Mouse (Mus musculus) C2C12 (cell line): ENCODE measurements around the gene Olfr784. TPM values are rescaled to one million over a fixed set of nuclear protein-coding genes. Genes with fewer than 3 reads are reported as not detected.
"Not testable (repeated sequence)": the region's sequence is repeated elsewhere in the genome, so short reads cannot be mapped to it uniquely, and the experiment has no call there.

ENCODE experiments used
- H3K27me3 ChIP-seq: one replicate; pipeline ENCODE4 v1.6.1; 2011; ENCODE audit not compliant: control insufficient read depth, insufficient read depth, insufficient read length
- H3K36me3 ChIP-seq: one replicate; pipeline ENCODE4 v1.6.1; 2011; ENCODE audit not compliant: control insufficient read depth, insufficient read depth
- H3K4me3 ChIP-seq: one replicate; pipeline ENCODE4 v1.5.1; 2011; ENCODE audit warnings: mild to moderate bottlenecking, control low read depth; ENCODE audit not compliant: poor library complexity, insufficient read depth, severe bottlenecking
- H3K79me2 ChIP-seq: one replicate; pipeline ENCODE4 v1.6.1; 2011; ENCODE audit not compliant: control insufficient read depth, insufficient read depth
- H3K79me3 ChIP-seq: one replicate; pipeline ENCODE4 v1.6.1; 2011; ENCODE audit warnings: low read depth, control low read depth
- H3ac ChIP-seq: one replicate; pipeline ENCODE3; 2011; ENCODE audit warnings: low read depth; ENCODE audit not compliant: control insufficient read depth, insufficient read length
- CEBPB ChIP-seq: IDR thresholded peaks from one replicate; pipeline ENCODE4 v1.6.1; 2011; ENCODE audit warnings: low read depth, mild to moderate bottlenecking, control low read depth, moderate library complexity
- CTCF ChIP-seq: IDR thresholded peaks from one replicate; pipeline ENCODE4 v1.5.1; 2011; ENCODE audit not compliant: control insufficient read depth, insufficient read depth, insufficient read length
- FOSL1 ChIP-seq: IDR thresholded peaks from one replicate; pipeline ENCODE4 v1.8.0; 2011; ENCODE audit warnings: mild to moderate bottlenecking, low read length; ENCODE audit not compliant: poor library complexity, insufficient read depth, severe bottlenecking
- MAX ChIP-seq: IDR thresholded peaks from one replicate; pipeline ENCODE4 v1.6.1; 2011; ENCODE audit warnings: mild to moderate bottlenecking, control low read depth
- MYOD1 ChIP-seq: IDR thresholded peaks from one replicate; pipeline ENCODE4 v1.6.1; 2011; ENCODE audit warnings: low read depth; ENCODE audit not compliant: control insufficient read depth, insufficient read length
- MYOG ChIP-seq: IDR thresholded peaks from one replicate; pipeline ENCODE4 v1.6.1; 2011; ENCODE audit not compliant: control insufficient read depth, insufficient read length; ENCODE audit errors: extremely low read depth
- USF1 ChIP-seq: IDR thresholded peaks from one replicate; pipeline ENCODE4 v1.6.1; 2011; ENCODE audit warnings: low read depth, mild to moderate bottlenecking, control low read depth, moderate library complexity
- long read RNA-seq, 2 experiments: library from polyadenylated mRNA; unstranded; transcript quantifications; one replicate each; pipeline ENCODE4 v2.0.0; 2019 to 2020
- polyA plus RNA-seq: library from polyadenylated mRNA; unstranded; fragments of >200 nt; fragmentation: generic; extraction: Trizol; gene quantifications from one replicate; pipeline ENCODE4 v1.2.1, GENCODE M21; 2012; ENCODE audit warnings: missing spikeins

Olfr784 gene
- 0.02 TPM for polyA plus RNA-seq
- long read RNA-seq, experiment 1 = 0 reads
- long read RNA-seq, experiment 2 = 0 reads

DNA sequence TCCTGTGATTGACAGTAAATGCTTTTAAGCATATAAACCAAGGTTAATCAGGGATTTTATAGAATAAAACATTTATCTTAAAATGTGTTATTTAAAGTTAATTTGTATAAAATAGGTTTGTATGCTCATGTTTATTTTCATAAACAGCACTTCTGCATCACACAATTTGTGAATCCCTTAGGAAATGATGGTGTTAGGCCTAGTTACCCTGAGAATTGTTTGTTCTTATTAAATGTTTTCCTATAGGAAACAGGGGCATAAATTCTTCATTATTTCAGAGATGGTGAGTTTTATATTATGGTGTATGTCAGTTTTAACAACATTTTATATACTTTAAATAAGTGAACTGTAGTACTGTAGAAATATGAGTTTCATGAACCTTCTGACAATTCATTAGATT is at the start of gene Olfr784:
Olfr784 (plus strand) TSS at position 301 of the 400 bp plus-strand sequence.
- H3K36me3 ChIP-seq = no peaks in the 10 kb centered on the region
- H3ac ChIP-seq = no peak within 1 kb of the TSS
- H3K79me3 ChIP-seq = no peaks in the 10 kb centered on the region
- no peaks in the 10 kb centered on the region for H3K27me3 ChIP-seq
- TF ChIP-seq MAX (no peak), USF1 (no peak), MYOD1 (no peak), CTCF (no peak), FOSL1 (no peak), CEBPB (no peak), MYOG (no peak)
- H3K4me3 ChIP-seq = no peak within 1 kb of the TSS
- H3K79me2 ChIP-seq = no peaks in the 10 kb centered on the region

DNA sequence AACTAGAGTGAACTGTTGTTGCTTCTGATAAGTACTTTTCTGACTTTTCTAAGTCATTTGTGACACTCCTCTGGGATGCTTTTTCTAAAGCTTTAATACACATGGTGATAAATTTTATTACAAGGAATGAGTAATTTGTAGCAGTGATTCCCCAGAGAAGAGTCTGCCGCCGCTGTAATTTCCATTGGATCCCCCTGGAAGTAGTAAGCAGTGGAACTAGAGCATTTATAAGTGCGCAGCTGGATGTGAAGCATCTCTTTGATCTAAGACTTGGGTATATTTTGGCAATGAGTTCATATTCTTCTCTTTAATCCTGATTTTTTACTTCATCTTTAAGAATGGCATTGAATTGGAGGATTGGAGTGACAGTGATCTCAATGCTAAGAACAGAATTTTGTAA is 35.3 kb upstream of the Olfr784 start, which contains the start of gene Olfr782:
Olfr782 (plus strand) TSS at position 301 of the 400 bp plus-strand sequence.
- Histone ChIP-seq H3K27me3 (no peaks in the 10 kb centered on the region), H3K36me3 (no peaks in the 10 kb centered on the region), H3K79me2 (no peaks in the 10 kb centered on the region), H3ac (no peak within 1 kb of the TSS), H3K4me3 (no peak within 1 kb of the TSS), H3K79me3 (no peaks in the 10 kb centered on the region)
- TF ChIP-seq MAX (no peak), FOSL1 (no peak), CTCF (no peak), MYOD1 (no peak), USF1 (no peak), CEBPB (no peak), MYOG (no peak)

DNA sequence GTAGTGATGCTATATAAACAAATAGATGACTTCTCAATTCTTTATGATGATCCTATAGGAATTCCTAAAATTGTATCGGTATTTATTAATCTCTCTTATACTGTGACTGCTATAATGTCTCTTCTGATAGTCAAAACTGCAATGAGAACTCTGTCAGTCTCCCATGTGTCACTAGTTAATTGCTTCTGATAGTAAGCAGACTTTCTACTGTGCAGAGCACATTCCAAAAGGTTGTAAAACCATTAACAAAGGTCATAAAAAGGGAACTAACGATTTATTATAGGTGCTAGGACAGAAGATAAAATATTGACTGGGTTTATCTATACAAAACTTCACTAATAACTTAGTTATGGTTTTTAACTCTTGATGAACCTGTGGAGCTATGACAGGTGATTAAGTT is 31.4 kb upstream of the Olfr784 start:
- H3K79me2 ChIP-seq, H3K79me3 ChIP-seq, H3K36me3 ChIP-seq, H3K27me3 ChIP-seq, H3K4me3 ChIP-seq, H3ac ChIP-seq: not testable (repeated sequence)

DNA sequence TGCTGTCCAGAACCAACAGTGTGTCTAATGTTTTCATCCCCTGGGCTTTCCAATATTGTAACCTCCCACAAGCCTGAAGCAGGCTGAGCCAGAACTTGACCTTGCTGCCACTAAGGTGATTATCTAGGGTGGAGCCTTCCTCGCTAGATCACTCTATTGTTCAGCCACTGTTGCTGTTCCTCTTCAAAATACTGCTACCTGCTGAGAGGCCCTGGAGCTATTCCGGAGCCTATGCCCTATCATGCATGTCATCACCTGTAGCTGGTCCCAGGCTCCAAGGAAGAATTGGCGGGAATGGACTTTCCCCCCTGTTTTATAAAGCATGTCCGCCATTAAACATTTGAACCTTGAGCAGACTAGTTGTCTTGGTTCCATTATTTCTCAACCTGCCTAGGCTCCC is 27.4 kb upstream of the Olfr784 start:
- H3K36me3 ChIP-seq, H3K79me3 ChIP-seq, H3K4me3 ChIP-seq, H3K79me2 ChIP-seq, H3ac ChIP-seq, H3K27me3 ChIP-seq: not testable (repeated sequence)

DNA sequence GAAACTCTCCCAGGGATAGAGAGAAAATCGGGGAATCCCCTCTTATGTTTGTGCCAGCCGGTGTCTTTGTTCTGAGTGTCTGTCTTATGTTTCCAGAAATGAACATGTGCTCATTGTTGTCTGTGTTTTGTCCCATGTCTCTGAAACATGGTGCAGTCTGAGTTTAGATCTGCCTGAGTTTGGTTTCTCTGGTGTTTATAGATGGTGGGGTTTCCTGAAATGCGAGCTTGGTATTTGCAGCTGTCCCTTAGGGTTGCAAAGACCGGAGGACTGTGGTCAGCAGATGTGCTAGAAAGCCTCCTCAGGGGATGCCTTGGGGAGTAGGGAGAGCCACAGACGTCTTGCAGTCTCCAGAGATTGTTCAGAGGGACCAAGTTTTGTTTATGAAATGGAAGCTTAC is 26.6 kb upstream of the Olfr784 start:
- no peaks in the 10 kb centered on the region for H3K36me3 ChIP-seq
- H3K4me3 ChIP-seq = no peak overlapping the region
- TF ChIP-seq MYOD1 (peak; percentile 13), MYOG (no peak)
- no peaks in the 10 kb centered on the region for H3K27me3 ChIP-seq
- H3ac ChIP-seq = no peak overlapping the region
- H3K79me3 ChIP-seq = no peaks in the 10 kb centered on the region
- H3K79me2 ChIP-seq = no peaks in the 10 kb centered on the region

DNA sequence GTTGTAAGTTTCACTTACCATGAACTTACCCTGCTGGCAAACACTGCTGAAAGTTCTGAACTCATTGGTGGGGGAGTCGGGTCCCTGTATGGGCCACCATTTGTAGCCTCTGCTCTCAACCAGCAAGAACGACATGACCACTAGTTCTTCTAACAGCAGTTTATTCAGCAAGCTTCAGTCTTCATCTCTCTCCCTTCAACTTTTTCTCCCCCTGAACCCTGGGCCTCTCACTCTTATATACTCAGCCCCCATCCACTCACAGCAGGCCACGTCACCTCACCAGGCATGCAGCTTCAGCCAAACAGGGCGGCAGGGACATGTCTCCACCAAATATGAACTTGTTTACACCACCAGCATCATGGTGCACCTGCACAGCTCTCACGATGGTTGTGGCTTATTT is 9.8 kb upstream of the Olfr784 start:
- not testable (repeated sequence) for H3K4me3 ChIP-seq

DNA sequence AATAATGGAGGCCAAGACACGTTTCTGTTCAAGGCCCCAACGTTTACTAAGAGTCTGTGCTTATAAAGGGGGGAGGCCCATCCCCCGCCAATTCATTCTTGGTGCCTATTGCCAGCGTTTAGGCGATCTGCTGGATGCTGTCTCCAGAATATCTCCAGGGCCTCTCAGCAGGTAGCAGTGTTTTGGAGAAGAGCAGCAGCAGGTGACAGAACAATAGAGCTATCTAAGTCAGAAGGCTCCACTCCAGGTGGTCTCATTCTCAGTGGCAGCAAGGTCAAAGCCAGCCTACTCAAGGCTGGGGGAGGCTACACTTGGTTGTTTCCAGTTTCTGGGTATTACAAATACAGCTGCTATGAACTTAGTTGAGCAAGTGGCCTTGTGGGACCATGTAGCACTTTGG is 17.0 kb downstream of the Olfr784 start:
- Histone ChIP-seq H3K27me3 (no peaks in the 10 kb centered on the region), H3K4me3 (no peak overlapping the region), H3K79me2 (no peaks in the 10 kb centered on the region), H3K36me3 (no peaks in the 10 kb centered on the region), H3ac (no peak overlapping the region), H3K79me3 (no peaks in the 10 kb centered on the region)
- TF ChIP-seq MYOG (no peak), CTCF (no peak), MAX (no peak), USF1 (no peak), MYOD1 (no peak), FOSL1 (no peak), CEBPB (no peak)

More for the DNA sequence above, 9.8 kb upstream of the Olfr784 start:
- H3K36me3 ChIP-seq, H3K79me3 ChIP-seq, H3ac ChIP-seq, H3K79me2 ChIP-seq, H3K27me3 ChIP-seq: not testable (repeated sequence)
